Mouse (Mus musculus): ENCODE results near the gene Dennd2a. TPM values are rescaled to one million over a fixed set of nuclear protein-coding genes. Genes with fewer than 3 reads are reported as not detected.
A peak's percentile ranks its signal among the peaks of the same experiment; 100 is the strongest.

Gene Dennd2a
- polyA plus RNA-seq, 1 experiment from 2014 or later = 15.6 TPM

GRCm38 (mm10) chr6:39562166-39563015, 4.7 kb upstream of the Dennd2a start:
- peak overlapping the region; percentile 40 for H3K4me2 ChIP-seq (ENCODE audit: low read length)
- H3K27me3 ChIP-seq (ENCODE audit: control insufficient read depth, insufficient read depth, low read depth, low read length) = no peaks in the 10 kb centered on the region
- H3K36me3 ChIP-seq (ENCODE audit: control insufficient read depth, insufficient read depth, low read length) = no peaks in the 10 kb centered on the region
- ATAC-seq = peak; percentile 29; the same call in 1 of the 2 replicates
- 18% methylated on average over 23 of the region's 23 CpGs for WGBS
- H3K9ac ChIP-seq (ENCODE audit: low read depth, low read length) = no peak overlapping the region
- no peak overlapping the region for H3K27ac ChIP-seq (ENCODE audit: low read length)
- peaks cover 9% of the 10 kb centered on the region; the same call in 1 of the 2 replicates for H3K4me1 ChIP-seq (ENCODE audit: control insufficient read depth, insufficient read depth, low read length)
- no peak overlapping the region for H3K4me3 ChIP-seq (ENCODE audit: low read depth, low read length)
- H3K9me3 ChIP-seq (replicated peaks; ENCODE audit: control insufficient read depth, low read length, poor library complexity, severe bottlenecking) = no peaks in the 10 kb centered on the region

- Histone ChIP-seq H3K4me1 (ENCODE audit: control insufficient read depth, insufficient read depth, low read length) (peaks cover 31% of the 10 kb centered on the region), H3K27me3 (ENCODE audit: control insufficient read depth, insufficient read depth, low read depth, low read length) (no peaks in the 10 kb centered on the region), H3K4me3 (ENCODE audit: low read depth, low read length) (no peak overlapping the region), H3K36me3 (ENCODE audit: control insufficient read depth, insufficient read depth, low read length) (no peaks in the 10 kb centered on the region), H3K9ac (ENCODE audit: low read depth, low read length) (no peak overlapping the region), H3K4me2 (ENCODE audit: low read length) (no peak overlapping the region), H3K9me3 (replicated peaks; ENCODE audit: control insufficient read depth, low read length, poor library complexity, severe bottlenecking) (no peaks in the 10 kb centered on the region), H3K27ac (ENCODE audit: low read length) (no peak overlapping the region)
- WGBS = 44% methylated on average over 6 of the region's 6 CpGs
- ATAC-seq = no peak
Observed at GRCm38 (mm10) chr6:39559276-39559939, 1.7 kb upstream of the Dennd2a start.

- no peaks in the 10 kb centered on the region for H3K9me3 ChIP-seq (replicated peaks; ENCODE audit: control insufficient read depth, low read length, poor library complexity, severe bottlenecking)
- H3K27me3 ChIP-seq (ENCODE audit: control insufficient read depth, insufficient read depth, low read depth, low read length) = no peaks in the 10 kb centered on the region
- peak overlapping the region; percentile 68 for H3K4me2 ChIP-seq (ENCODE audit: low read length)
- ATAC-seq = peak; percentile 65
- peak overlapping the region; percentile 92 for H3K27ac ChIP-seq (ENCODE audit: low read length)
- H3K36me3 ChIP-seq (ENCODE audit: control insufficient read depth, insufficient read depth, low read length) = peaks cover 4% of the 10 kb centered on the region; the same call in 1 of the 2 replicates
- H3K4me1 ChIP-seq (ENCODE audit: control insufficient read depth, insufficient read depth, low read length) = peaks cover 29% of the 10 kb centered on the region
- under 1% methylated on average over 51 of the region's 54 CpGs for WGBS
- H3K9ac ChIP-seq (ENCODE audit: low read depth, low read length) = peak overlapping the region; percentile 82
- H3K4me3 ChIP-seq (ENCODE audit: low read depth, low read length) = peak overlapping the region; percentile 63
Observed at GRCm38 (mm10) chr6:39556900-39557659, 587 bp downstream of the Dennd2a start.

- H3K4me1 ChIP-seq (ENCODE audit: control insufficient read depth, insufficient read depth, low read length) = peaks cover 29% of the 10 kb centered on the region
- H3K4me2 ChIP-seq (ENCODE audit: low read length) = peak overlapping the region; percentile 68
- H3K9ac ChIP-seq (ENCODE audit: low read depth, low read length) = peak overlapping the region; percentile 41; the same call in 1 of the 2 replicates
- H3K27ac ChIP-seq (ENCODE audit: low read length) = no peak overlapping the region
- WGBS = 54% methylated on average over 2 of the region's 2 CpGs
- H3K9me3 ChIP-seq (replicated peaks; ENCODE audit: control insufficient read depth, low read length, poor library complexity, severe bottlenecking) = no peaks in the 10 kb centered on the region
- peaks cover 4% of the 10 kb centered on the region; the same call in 1 of the 2 replicates for H3K36me3 ChIP-seq (ENCODE audit: control insufficient read depth, insufficient read depth, low read length)
- ATAC-seq = no peak
- H3K4me3 ChIP-seq (ENCODE audit: low read depth, low read length) = peak overlapping the region; percentile 19
- H3K27me3 ChIP-seq (ENCODE audit: control insufficient read depth, insufficient read depth, low read depth, low read length) = no peaks in the 10 kb centered on the region
Observed at GRCm38 (mm10) chr6:39555648-39555945, 2.1 kb downstream of the Dennd2a start.

GRCm38 (mm10) chr6:39554888-39555647, 2.6 kb downstream of the Dennd2a start:
- peaks cover 29% of the 10 kb centered on the region for H3K4me1 ChIP-seq (ENCODE audit: control insufficient read depth, insufficient read depth, low read length)

GRCm38 (mm10) chr6:39551981-39552636, 5.6 kb downstream of the Dennd2a start:
- 60% methylated on average over 8 of the region's 8 CpGs for WGBS
- no peak overlapping the region for H3K4me2 ChIP-seq (ENCODE audit: low read length)
- no peaks in the 10 kb centered on the region for H3K27me3 ChIP-seq (ENCODE audit: control insufficient read depth, insufficient read depth, low read depth, low read length)
- peaks cover 29% of the 10 kb centered on the region for H3K4me1 ChIP-seq (ENCODE audit: control insufficient read depth, insufficient read depth, low read length)
- no peak overlapping the region for H3K9ac ChIP-seq (ENCODE audit: low read depth, low read length)
- no peak overlapping the region for H3K4me3 ChIP-seq (ENCODE audit: low read depth, low read length)
- H3K36me3 ChIP-seq (ENCODE audit: control insufficient read depth, insufficient read depth, low read length) = peaks cover 4% of the 10 kb centered on the region; the same call in 1 of the 2 replicates
- no peak overlapping the region for H3K27ac ChIP-seq (ENCODE audit: low read length)
- no peak for ATAC-seq
- no peaks in the 10 kb centered on the region for H3K9me3 ChIP-seq (replicated peaks; ENCODE audit: control insufficient read depth, low read length, poor library complexity, severe bottlenecking)

More at GRCm38 (mm10) chr6:39554888-39555647, 2.6 kb downstream of the Dennd2a start:
- H3K27ac ChIP-seq (ENCODE audit: low read length) = 0 out of 2 replicates have a peak overlapping the region, but pooled peaks have one; percentile 11
- WGBS = 43% methylated on average over 12 of the region's 12 CpGs
- no peaks in the 10 kb centered on the region for H3K27me3 ChIP-seq (ENCODE audit: control insufficient read depth, insufficient read depth, low read depth, low read length)
- H3K4me2 ChIP-seq (ENCODE audit: low read length) = peak overlapping the region; percentile 68
- no peak for ATAC-seq
- peaks cover 4% of the 10 kb centered on the region; the same call in 1 of the 2 replicates for H3K36me3 ChIP-seq (ENCODE audit: control insufficient read depth, insufficient read depth, low read length)
- H3K9me3 ChIP-seq (replicated peaks; ENCODE audit: control insufficient read depth, low read length, poor library complexity, severe bottlenecking) = no peaks in the 10 kb centered on the region
- H3K9ac ChIP-seq (ENCODE audit: low read depth, low read length) = peak overlapping the region; percentile 41; the same call in 1 of the 2 replicates
- peak overlapping the region; percentile 19 for H3K4me3 ChIP-seq (ENCODE audit: low read depth, low read length)

- H3K4me1 ChIP-seq (ENCODE audit: control insufficient read depth, insufficient read depth, low read length) = peaks cover 28% of the 10 kb centered on the region
- ATAC-seq = no peak
- WGBS = 76% methylated on average over 5 of the region's 5 CpGs
- no peak overlapping the region for H3K4me3 ChIP-seq (ENCODE audit: low read depth, low read length)
- H3K27me3 ChIP-seq (ENCODE audit: control insufficient read depth, insufficient read depth, low read depth, low read length) = no peaks in the 10 kb centered on the region
- no peaks in the 10 kb centered on the region for H3K9me3 ChIP-seq (replicated peaks; ENCODE audit: control insufficient read depth, low read length, poor library complexity, severe bottlenecking)
- H3K27ac ChIP-seq (ENCODE audit: low read length) = no peak overlapping the region
- H3K9ac ChIP-seq (ENCODE audit: low read depth, low read length) = no peak overlapping the region; the same call in 1 of the 2 replicates
- H3K36me3 ChIP-seq (ENCODE audit: control insufficient read depth, insufficient read depth, low read length) = no peaks in the 10 kb centered on the region
- H3K4me2 ChIP-seq (ENCODE audit: low read length) = no peak overlapping the region
Observed at GRCm38 (mm10) chr6:39548030-39548429, 9.6 kb downstream of the Dennd2a start.

- Histone ChIP-seq H3K4me1 (ENCODE audit: control insufficient read depth, insufficient read depth, low read length) (peaks cover 33% of the 10 kb centered on the region), H3K4me2 (ENCODE audit: low read length) (no peak overlapping the region), H3K4me3 (ENCODE audit: low read depth, low read length) (no peak overlapping the region), H3K9me3 (replicated peaks; ENCODE audit: control insufficient read depth, low read length, poor library complexity, severe bottlenecking) (no peaks in the 10 kb centered on the region), H3K27me3 (ENCODE audit: control insufficient read depth, insufficient read depth, low read depth, low read length) (no peaks in the 10 kb centered on the region), H3K9ac (ENCODE audit: low read depth, low read length) (no peak overlapping the region), H3K27ac (ENCODE audit: low read length) (no peak overlapping the region), H3K36me3 (ENCODE audit: control insufficient read depth, insufficient read depth, low read length) (no peaks in the 10 kb centered on the region)
- ATAC-seq = no peak
- WGBS = 88% methylated on average over 7 of the region's 7 CpGs
Observed at GRCm38 (mm10) chr6:39545474-39545873, 12.2 kb downstream of the Dennd2a start.

All from midbrain, embryonic 16.5 days (tissue).